Mouse (Mus musculus) small intestine, adult 2 months (tissue): Measurements from ENCODE around the gene Isl2.

Experiments
- CTCF ChIP-seq: fragments of 200-500 bp; IDR thresholded peaks from 2 replicates; pipeline ENCODE4 v1.5.1; 2012; ENCODE audit warnings: low read depth, mild to moderate bottlenecking, control low read depth, inconsistent platforms, low read length, moderate library complexity, mixed read lengths; ENCODE audit not compliant: insufficient replicate concordance, insufficient read length; ENCODE audit errors: extremely low read depth
- POLR2A ChIP-seq: fragments of 200-500 bp; IDR thresholded peaks from 2 replicates; pipeline ENCODE4 v1.6.1; 2012; ENCODE audit warnings: low read depth, mild to moderate bottlenecking, control low read depth, inconsistent platforms, low read length, moderate library complexity

DNA sequence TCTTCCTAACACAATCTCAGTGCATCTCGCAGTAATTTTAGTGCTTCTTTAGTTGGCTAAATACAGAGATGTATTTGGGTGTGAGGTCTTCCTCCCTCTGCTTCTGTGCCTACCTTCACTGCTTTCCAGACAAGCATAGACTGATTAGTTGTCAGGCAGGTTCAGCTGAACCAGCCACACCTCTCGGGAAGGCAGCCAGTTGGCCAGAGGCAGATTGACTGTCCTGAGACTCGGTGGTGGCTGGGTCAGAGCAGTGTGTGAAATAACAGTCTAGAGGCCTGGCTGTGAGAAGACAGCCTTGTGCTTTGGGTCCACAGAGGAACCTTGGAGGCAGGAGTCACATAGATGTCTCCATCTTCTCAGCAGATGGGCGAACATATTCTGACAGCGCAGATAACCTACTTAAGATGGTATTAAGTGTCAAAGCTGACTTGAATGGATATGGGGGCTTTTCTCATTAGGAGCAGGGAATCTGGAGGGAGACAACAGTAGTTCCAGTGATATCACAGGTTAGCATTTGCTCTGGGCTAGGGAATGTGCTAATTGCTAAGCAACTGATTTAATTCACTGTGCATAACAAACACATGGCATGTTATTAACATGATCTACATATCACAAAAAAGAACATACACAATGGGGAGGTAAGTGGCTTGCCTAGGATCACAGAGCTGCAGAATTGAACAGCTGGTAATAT is 30.1 kb downstream of the Isl2 start:
- TF ChIP-seq POLR2A (no peak), CTCF (no peak)
